Mouse (Mus musculus) heart, embryonic 10.5 days (tissue): ENCODE measurements around the gene 4930402H24Rik. TPM values are rescaled to one million over a fixed set of nuclear protein-coding genes. Genes with fewer than 3 reads are reported as not detected.

Source experiments
- DNase-seq: peaks from one replicate; pipeline ENCODE4 v3.0.0-alpha.2; 2017; ENCODE audit warnings: low spot score
- H3K27ac ChIP-seq: fragments of 300-500 bp; sonication (generic); 2 replicates; pipeline ENCODE4 v1.5.1; 2016; ENCODE audit warnings: mild to moderate bottlenecking
- H3K27me3 ChIP-seq: fragments of 300-500 bp; sonication (generic); 2 replicates; pipeline ENCODE4 v1.6.1; 2016; ENCODE audit warnings: mild to moderate bottlenecking; ENCODE audit not compliant: poor library complexity, insufficient read depth, severe bottlenecking
- H3K36me3 ChIP-seq: fragments of 300-500 bp; sonication (generic); 2 replicates; pipeline ENCODE4 v1.6.1; 2016; ENCODE audit warnings: mild to moderate bottlenecking, moderate library complexity
- H3K4me1 ChIP-seq: fragments of 300-500 bp; sonication (generic); 2 replicates; pipeline ENCODE4 v1.6.1; 2016; ENCODE audit warnings: mild to moderate bottlenecking
- H3K4me3 ChIP-seq: fragments of 300-500 bp; sonication (generic); 2 replicates; pipeline ENCODE4 v1.5.1; 2016; ENCODE audit warnings: mild to moderate bottlenecking, moderate library complexity
- H3K9me3 ChIP-seq: fragments of 300-500 bp; sonication (generic); 2 replicates; pipeline ENCODE4 v1.6.1; 2016; ENCODE audit warnings: mild to moderate bottlenecking, moderate library complexity
- WGBS: fragments of 180-500 bp; shearing (Covaris S2); methylation state at CpG from one replicate; pipeline ENCODE4 v1.1.7; 2016; 5-methylcytosine and 5-hydroxymethylcytosine counted together
- polyA plus RNA-seq: library from polyadenylated mRNA; unstranded; fragments of >200 nt; fragmentation: Nextera tagmentation; extraction: Ambion mirVana; gene quantifications from 2 replicates; pipeline ENCODE4 v1.2.1, GENCODE M21; 2016

Gene 4930402H24Rik
- polyA plus RNA-seq, 1 experiment from 2014 or later = 36.8 TPM

DNA sequence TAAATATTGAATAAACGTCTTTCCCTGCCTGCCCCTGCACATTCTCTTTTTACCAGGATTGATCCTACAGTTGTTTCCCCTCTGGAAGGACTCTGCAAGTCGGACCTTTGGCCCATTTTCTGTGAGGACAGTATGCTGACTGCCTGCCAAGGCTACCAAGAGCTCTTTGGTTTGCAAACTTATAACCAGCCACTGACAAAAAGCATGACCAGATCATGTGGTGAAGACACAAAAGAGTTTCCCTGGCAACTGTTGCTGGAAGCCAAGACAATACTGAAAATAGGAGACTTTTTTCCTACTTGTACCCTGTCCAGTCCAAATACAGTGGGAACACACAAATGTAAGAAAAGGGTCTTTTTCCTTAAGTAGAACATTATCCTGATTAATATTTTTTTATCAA lies 78.8 kb downstream of the 4930402H24Rik start:
- H3K4me1 ChIP-seq = no peaks in the 10 kb centered on the region
- H3K27ac ChIP-seq = no peak overlapping the region
- no peak overlapping the region for H3K4me3 ChIP-seq
- WGBS = 73% methylated on average over 2 of the region's 2 CpGs
- H3K9me3 ChIP-seq = no peaks in the 10 kb centered on the region
- DNase-seq = no peak
- H3K36me3 ChIP-seq = peaks cover 59% of the 10 kb centered on the region
- H3K27me3 ChIP-seq = no peaks in the 10 kb centered on the region

- Histone ChIP-seq H3K4me3 (no peak overlapping the region), H3K9me3 (no peaks in the 10 kb centered on the region), H3K36me3 (peaks cover 44% of the 10 kb centered on the region), H3K27me3 (no peaks in the 10 kb centered on the region), H3K4me1 (no peaks in the 10 kb centered on the region), H3K27ac (no peak overlapping the region)
- DNase-seq = peak; percentile 36
- WGBS = 74% methylated on average over 11 of the region's 11 CpGs
Observed at GRCm38 (mm10) chr2:130818838-130819647, 87.2 kb downstream of the 4930402H24Rik start.

DNA sequence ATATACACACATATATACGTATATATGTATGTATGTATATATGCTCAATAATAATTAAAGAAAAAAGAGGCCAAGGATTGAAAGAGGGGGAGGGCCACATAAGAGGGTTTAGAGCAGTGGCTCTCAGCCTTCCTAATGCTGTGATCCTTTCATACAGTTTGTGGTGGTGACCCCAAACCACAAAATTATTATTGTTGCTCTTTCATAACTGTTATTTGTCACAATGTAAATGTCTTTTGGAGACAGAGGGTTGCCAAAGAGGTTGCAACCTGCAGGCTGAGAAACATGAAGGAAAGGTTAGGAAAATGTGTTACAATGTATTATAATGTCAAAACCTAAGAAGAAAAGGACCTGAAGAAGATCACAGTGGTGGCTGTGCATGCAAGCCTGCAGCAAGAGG lies 88.3 kb downstream of the 4930402H24Rik start:
- no peak overlapping the region for H3K27ac ChIP-seq
- no peaks in the 10 kb centered on the region for H3K9me3 ChIP-seq
- H3K27me3 ChIP-seq = no peaks in the 10 kb centered on the region
- 96% methylated on average over 1 of the region's 1 CpGs for WGBS
- H3K36me3 ChIP-seq = peaks cover 55% of the 10 kb centered on the region
- no peak for DNase-seq
- H3K4me1 ChIP-seq = no peaks in the 10 kb centered on the region
- no peak overlapping the region for H3K4me3 ChIP-seq

DNA sequence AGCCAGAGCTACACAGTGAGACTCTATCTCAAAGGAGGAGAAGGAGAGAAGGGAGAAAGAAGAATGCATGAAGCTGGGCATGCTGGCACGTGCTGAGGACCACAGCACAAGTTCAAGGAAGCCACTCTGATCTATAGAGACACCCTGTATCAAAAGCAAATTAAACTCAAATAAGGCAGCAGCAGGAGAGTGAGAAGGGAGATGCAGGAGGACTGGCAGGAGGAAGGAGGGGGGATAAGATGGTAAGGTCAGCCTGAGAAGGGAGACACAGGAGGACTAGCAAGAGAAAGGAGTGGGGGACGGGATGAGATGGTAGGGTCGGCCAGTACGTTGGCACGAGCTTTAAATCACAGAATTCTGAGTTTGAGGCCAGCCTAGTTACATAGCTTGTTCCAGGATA lies 90.0 kb downstream of the 4930402H24Rik start:
- DNase-seq = peak; percentile 51
- Histone ChIP-seq H3K9me3 (no peaks in the 10 kb centered on the region), H3K4me3 (no peak overlapping the region), H3K27ac (no peak overlapping the region), H3K27me3 (no peaks in the 10 kb centered on the region), H3K4me1 (no peaks in the 10 kb centered on the region), H3K36me3 (peaks cover 62% of the 10 kb centered on the region)
- WGBS = 86% methylated on average over 5 of the region's 5 CpGs

GRCm38 (mm10) chr2:130814492-130814891 lies 91.7 kb downstream of the 4930402H24Rik start:
- H3K4me3 ChIP-seq = no peak overlapping the region
- WGBS = 88% methylated on average over 1 of the region's 1 CpGs
- no peaks in the 10 kb centered on the region for H3K4me1 ChIP-seq
- no peaks in the 10 kb centered on the region for H3K27me3 ChIP-seq
- no peak overlapping the region for H3K27ac ChIP-seq
- DNase-seq = no peak
- no peaks in the 10 kb centered on the region for H3K9me3 ChIP-seq
- H3K36me3 ChIP-seq = peaks cover 64% of the 10 kb centered on the region

- no peak for DNase-seq
- peaks cover 64% of the 10 kb centered on the region for H3K36me3 ChIP-seq
- H3K9me3 ChIP-seq = no peaks in the 10 kb centered on the region
- no peak overlapping the region for H3K4me3 ChIP-seq
- WGBS = 82% methylated on average over 6 of the region's 6 CpGs
- no peaks in the 10 kb centered on the region for H3K4me1 ChIP-seq
- no peaks in the 10 kb centered on the region for H3K27me3 ChIP-seq
- H3K27ac ChIP-seq = no peak overlapping the region
Observed at GRCm38 (mm10) chr2:130813729-130814128, 92.5 kb downstream of the 4930402H24Rik start.

DNA sequence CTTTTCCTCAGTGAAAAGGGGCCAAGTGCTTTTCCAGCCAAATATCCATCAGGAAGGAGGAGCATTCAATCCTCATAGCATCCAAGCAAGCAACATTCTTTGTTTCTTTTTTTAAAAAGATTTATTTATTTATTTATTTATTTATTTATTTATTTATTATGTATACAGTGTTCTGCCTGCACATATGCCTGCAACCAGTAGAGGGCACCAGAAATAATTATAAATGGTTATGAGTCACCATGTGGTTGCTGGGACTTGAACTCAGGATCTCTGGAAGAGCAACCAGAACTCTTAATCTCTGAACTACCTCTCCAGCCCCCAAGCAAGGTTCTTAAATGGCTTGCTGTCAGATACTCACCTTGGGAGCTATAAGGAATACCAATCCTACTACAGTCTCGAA lies 93.7 kb downstream of the 4930402H24Rik start:
- whole genome bisulfite sequencing = 86% methylated on average over 1 of the region's 1 CpGs
- no peak for DNase-seq
- Histone ChIP-seq H3K27me3 (no peaks in the 10 kb centered on the region), H3K9me3 (no peaks in the 10 kb centered on the region), H3K4me3 (no peak overlapping the region), H3K27ac (no peak overlapping the region), H3K4me1 (no peaks in the 10 kb centered on the region), H3K36me3 (peaks cover 71% of the 10 kb centered on the region)

DNA sequence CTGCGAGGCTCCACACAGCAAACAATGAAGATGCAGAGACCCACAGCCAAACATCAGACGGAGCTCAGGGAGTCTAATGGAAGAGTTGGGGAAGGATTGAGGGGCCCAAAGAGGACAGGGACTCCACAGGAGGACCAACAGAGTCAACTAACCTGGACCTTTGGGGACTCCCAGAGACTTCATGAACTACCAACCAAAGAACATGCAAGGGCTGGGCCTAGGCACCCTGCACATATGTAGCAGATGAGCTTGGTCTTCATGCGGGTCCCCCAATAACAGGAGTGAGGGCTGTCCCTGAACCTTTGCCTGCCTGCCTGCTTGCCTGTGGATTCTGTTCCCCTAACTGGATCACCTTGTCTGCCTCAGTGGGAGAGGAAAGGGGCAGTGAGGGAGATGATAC lies 101.1 kb downstream of the 4930402H24Rik start:
- H3K36me3 ChIP-seq = peaks cover 66% of the 10 kb centered on the region

DNA sequence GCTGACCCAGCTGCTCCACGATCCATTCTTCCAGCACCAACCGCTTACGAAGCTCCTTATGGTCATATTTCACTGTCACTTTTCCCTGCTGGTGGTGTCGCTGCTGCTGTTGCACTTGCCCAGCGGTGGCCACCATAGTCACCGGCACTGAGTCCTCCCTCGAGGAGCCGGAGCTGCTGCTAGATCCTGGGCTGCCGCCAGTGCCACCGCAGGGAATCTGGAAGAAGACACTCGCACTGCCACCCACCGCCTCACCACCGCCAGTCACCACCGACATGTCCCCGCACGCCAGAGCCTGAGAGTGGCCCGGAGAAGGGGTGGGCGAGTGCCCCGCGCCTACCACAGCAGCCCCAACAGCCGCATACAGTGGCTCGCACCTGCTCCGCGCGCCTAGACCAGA lies 102.5 kb downstream of the 4930402H24Rik start:
- peaks cover 52% of the 10 kb centered on the region for H3K36me3 ChIP-seq
- WGBS = 66% methylated on average over 25 of the region's 25 CpGs

More for the DNA sequence above, 101.1 kb downstream of the 4930402H24Rik start:
- 93% methylated on average over 3 of the region's 3 CpGs for WGBS
- Histone ChIP-seq H3K27ac (no peak overlapping the region), H3K9me3 (no peaks in the 10 kb centered on the region), H3K4me3 (no peak overlapping the region), H3K4me1 (no peaks in the 10 kb centered on the region), H3K27me3 (no peaks in the 10 kb centered on the region)
- DNase-seq = no peak

DNA sequence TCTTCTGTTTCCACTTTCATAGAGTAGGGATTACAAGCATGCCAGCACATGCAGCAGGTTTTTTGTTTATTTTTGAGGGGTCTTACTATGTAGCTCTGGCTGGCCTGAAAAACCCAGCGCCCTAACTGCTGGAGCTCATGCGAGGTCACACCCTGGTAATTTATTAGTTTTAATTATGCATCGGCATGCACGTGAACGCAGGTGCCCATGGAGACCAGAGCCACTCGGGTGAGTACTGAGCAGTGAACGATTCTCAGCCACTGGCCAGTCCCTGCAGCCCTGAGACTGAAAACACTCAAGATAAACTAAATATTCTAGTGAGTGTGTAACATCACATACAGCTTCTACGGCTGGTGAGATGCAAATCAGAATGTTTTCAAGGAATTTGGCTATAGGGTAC lies 110.5 kb downstream of the 4930402H24Rik start:
- H3K4me1 ChIP-seq = no peaks in the 10 kb centered on the region
- no peak overlapping the region for H3K27ac ChIP-seq
- no peak overlapping the region for H3K4me3 ChIP-seq
- H3K9me3 ChIP-seq = no peaks in the 10 kb centered on the region
- WGBS = 87% methylated on average over 8 of the region's 8 CpGs
- no peaks in the 10 kb centered on the region for H3K27me3 ChIP-seq
- peaks cover 48% of the 10 kb centered on the region for H3K36me3 ChIP-seq
- DNase-seq = no peak

More for the DNA sequence above, 102.5 kb downstream of the 4930402H24Rik start:
- no peak overlapping the region for H3K4me3 ChIP-seq
- H3K4me1 ChIP-seq = no peaks in the 10 kb centered on the region
- no peak overlapping the region for H3K27ac ChIP-seq
- no peaks in the 10 kb centered on the region for H3K9me3 ChIP-seq
- no peak for DNase-seq
- H3K27me3 ChIP-seq = no peaks in the 10 kb centered on the region

GRCm38 (mm10) chr2:130791722-130792121 lies 114.5 kb downstream of the 4930402H24Rik start:
- WGBS = 96% methylated on average over 7 of the region's 7 CpGs
- no peak overlapping the region for H3K27ac ChIP-seq
- H3K27me3 ChIP-seq = no peaks in the 10 kb centered on the region
- peaks cover 69% of the 10 kb centered on the region for H3K36me3 ChIP-seq
- no peak overlapping the region for H3K4me3 ChIP-seq
- DNase-seq = no peak
- H3K9me3 ChIP-seq = no peaks in the 10 kb centered on the region
- no peaks in the 10 kb centered on the region for H3K4me1 ChIP-seq

DNA sequence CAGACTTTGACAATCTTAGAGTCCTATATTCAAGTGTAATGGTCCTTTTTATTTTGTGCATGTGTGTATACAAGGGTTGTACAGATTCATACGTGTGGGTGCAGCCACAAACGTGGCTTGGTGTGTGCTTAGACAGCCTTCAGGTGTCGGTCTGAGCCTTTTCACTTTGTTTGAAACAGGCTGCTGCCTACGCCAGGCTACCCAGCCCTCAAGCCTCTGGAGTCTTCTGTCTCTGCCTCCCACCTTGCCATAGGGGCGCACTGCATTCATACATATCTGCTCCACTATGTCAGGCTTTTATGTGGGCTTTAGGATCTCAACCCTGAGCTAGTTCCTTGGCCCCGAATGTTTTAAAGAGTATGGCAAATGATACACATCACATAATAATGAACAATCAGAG lies 116.6 kb downstream of the 4930402H24Rik start:
- H3K4me3 ChIP-seq = no peak overlapping the region
- no peak overlapping the region for H3K27ac ChIP-seq
- H3K27me3 ChIP-seq = no peaks in the 10 kb centered on the region
- H3K9me3 ChIP-seq = no peaks in the 10 kb centered on the region
- no peak for DNase-seq
- H3K36me3 ChIP-seq = peaks cover 78% of the 10 kb centered on the region
- H3K4me1 ChIP-seq = no peaks in the 10 kb centered on the region
- 86% methylated on average over 6 of the region's 6 CpGs for WGBS

DNA sequence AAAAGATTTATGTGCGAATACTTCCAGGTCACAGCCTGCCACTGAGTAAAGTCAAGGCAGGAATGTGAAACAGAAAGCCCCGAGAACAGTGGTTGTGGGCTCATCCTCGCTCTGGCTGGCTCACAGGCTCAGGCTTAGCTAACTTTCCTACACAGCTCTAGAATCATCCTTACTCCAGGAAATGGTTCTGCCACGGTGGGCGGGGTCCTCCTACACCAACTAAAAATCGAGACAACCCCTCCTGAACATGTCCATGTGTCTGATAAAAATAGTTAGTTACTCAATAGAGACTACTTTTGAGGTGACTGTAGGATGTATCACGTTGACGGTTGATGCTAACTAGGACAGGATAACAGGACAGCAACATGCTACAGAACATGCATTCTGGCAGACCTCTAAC lies 117.2 kb downstream of the 4930402H24Rik start:
- H3K27ac ChIP-seq = no peak overlapping the region
- H3K27me3 ChIP-seq = no peaks in the 10 kb centered on the region
- H3K9me3 ChIP-seq = no peaks in the 10 kb centered on the region
- DNase-seq = no peak
- WGBS = 85% methylated on average over 8 of the region's 8 CpGs
- no peak overlapping the region for H3K4me3 ChIP-seq
- no peaks in the 10 kb centered on the region for H3K4me1 ChIP-seq
- peaks cover 81% of the 10 kb centered on the region for H3K36me3 ChIP-seq

DNA sequence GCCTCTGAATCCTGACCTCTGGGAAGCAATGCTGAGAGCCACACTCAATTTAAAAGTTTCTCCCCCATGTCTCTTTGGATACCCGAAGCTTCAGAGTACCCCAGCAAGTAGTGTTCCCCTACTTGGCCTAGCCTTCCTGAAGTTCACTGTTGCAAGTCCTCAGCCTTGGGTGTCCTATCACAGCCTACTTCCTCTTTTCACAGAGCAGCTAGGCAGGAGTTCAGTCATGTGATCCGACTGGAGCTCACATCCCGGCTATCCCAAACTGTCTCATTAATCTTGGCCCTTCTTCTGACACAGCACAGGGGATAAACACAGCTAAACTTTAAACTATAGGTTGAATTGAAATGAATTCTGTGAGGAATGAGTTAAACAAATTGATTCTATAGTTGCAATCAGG lies 121.3 kb downstream of the 4930402H24Rik start:
- DNase-seq = no peak
- Histone ChIP-seq H3K4me1 (no peaks in the 10 kb centered on the region), H3K27ac (no peak overlapping the region), H3K4me3 (no peak overlapping the region), H3K36me3 (peaks cover 82% of the 10 kb centered on the region), H3K9me3 (no peaks in the 10 kb centered on the region), H3K27me3 (no peaks in the 10 kb centered on the region)
- WGBS = 63% methylated on average over 3 of the region's 3 CpGs
